ENCODE assay signal across 8 mouse cellular contexts in the genomic region with DNA sequence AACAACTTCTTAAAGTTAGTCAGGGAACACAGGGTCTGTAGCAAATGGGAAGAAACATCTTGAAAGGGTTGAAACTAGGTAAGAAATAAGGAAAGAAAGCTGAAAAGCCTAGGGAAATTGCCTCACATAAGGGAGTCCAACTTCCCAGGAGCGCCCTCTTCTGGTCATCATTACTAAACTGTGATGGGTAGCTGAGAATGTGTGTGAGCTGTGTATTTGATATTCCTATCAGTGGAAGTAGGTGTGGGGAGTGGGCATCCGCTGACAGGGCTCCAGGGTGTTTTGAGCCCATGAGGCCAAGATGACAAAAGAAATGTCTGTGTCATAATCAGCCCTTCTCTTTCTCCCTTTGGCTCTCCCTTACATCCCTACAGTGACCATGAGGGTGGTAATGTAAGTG. TPM values are rescaled to one million over a fixed set of nuclear protein-coding genes. Genes with fewer than 3 reads are reported as not detected.
DNase-seq lines count a peak whose midpoint lies in the region; ATAC-seq and TF ChIP-seq lines count a peak whose summit lies in the region.

No protein-coding gene starts in this region.

- no peaks in the 10 kb centered on the region for H3K27me3 ChIP-seq in forebrain, postnatal 0 days (ENCODE audit: insufficient read depth, low read length)
- H3K27me3 ChIP-seq in lung, embryonic 16.5 days (ENCODE audit: control insufficient read depth, insufficient read depth, low read depth, low read length) = no peaks in the 10 kb centered on the region

- H3K9ac ChIP-seq in forebrain, postnatal 0 days = no peak overlapping the region
- no peak overlapping the region for H3K9ac ChIP-seq in lung, embryonic 16.5 days (ENCODE audit: low read length)

- no peak overlapping the region for H3K4me2 ChIP-seq in forebrain, postnatal 0 days (ENCODE audit: low read depth)
- H3K4me2 ChIP-seq in lung, embryonic 16.5 days (ENCODE audit: low read depth, low read length) = no peak overlapping the region

- H3K36me3 ChIP-seq in forebrain, postnatal 0 days (ENCODE audit: insufficient read depth) = peaks cover 70% of the 10 kb centered on the region
- peaks cover 57% of the 10 kb centered on the region for H3K36me3 ChIP-seq in lung, embryonic 16.5 days (ENCODE audit: control insufficient read depth, insufficient read depth, low read length)

- no peak overlapping the region for H3K27ac ChIP-seq in forebrain, postnatal 0 days (ENCODE audit: low read depth, low read length)
- H3K27ac ChIP-seq in lung, embryonic 16.5 days (ENCODE audit: low read length) = no peak overlapping the region

- peak; percentile 68 for TF ChIP-seq CTCF in forebrain, postnatal 0 days (IDR thresholded peaks at IDR 0.05; ENCODE audit: low read depth)

- DNase-seq in cerebellum, adult 11-12 months = peak; percentile 22
- DNase-seq in cerebellum, adult 11 months = no peak
- peak; percentile 49 to 76 for DNase-seq in left cerebral cortex, adult 18-20 months (ENCODE audit: low spot score in 2 of 2)
- no peak for DNase-seq in left cerebral cortex, adult 8-10 months (ENCODE audit: low spot score in 2 of 2)
- peak; percentile 76 for DNase-seq in adrenal gland, postnatal 10 days
- DNase-seq in forebrain, postnatal 0 days = peak; percentile 70
- DNase-seq in thymus, postnatal 0 days (ENCODE audit: low spot score) = peak; percentile 67

- H3K4me3 ChIP-seq in forebrain, postnatal 0 days (ENCODE audit: low read depth, low read length) = no peak overlapping the region
- no peak overlapping the region for H3K4me3 ChIP-seq in lung, embryonic 16.5 days (ENCODE audit: low read length)

- WGBS in forebrain, postnatal 0 days = 49% methylated on average over 2 of the region's 2 CpGs
- 36% methylated on average over 2 of the region's 2 CpGs for WGBS in lung, embryonic 16.5 days

- H3K9me3 ChIP-seq in forebrain, postnatal 0 days (ENCODE audit: low read length) = no peaks in the 10 kb centered on the region
- H3K9me3 ChIP-seq in lung, embryonic 16.5 days (ENCODE audit: control insufficient read depth, low read length) = no peaks in the 10 kb centered on the region

- 0 out of 2 replicates have a peak, but pooled peaks have one; percentile 45 for ATAC-seq in forebrain, postnatal 0 days
- ATAC-seq in lung, embryonic 16.5 days (ENCODE audit: low read depth) = 0 out of 2 replicates have a peak, but pooled peaks have one; percentile 56

- no peaks in the 10 kb centered on the region for H3K4me1 ChIP-seq in forebrain, postnatal 0 days (ENCODE audit: insufficient read depth)
- no peaks in the 10 kb centered on the region for H3K4me1 ChIP-seq in lung, embryonic 16.5 days (replicated peaks; ENCODE audit: control insufficient read depth, insufficient read depth, low read length)

RNA-seq across cellular contexts. Expression of gene Coq10a, which starts 10.0 kb away (rescaled TPM):
- total RNA-seq in left cerebral cortex, adult 18-20 months (2021) = 10 to 100 TPM; 58.5 to 60.4 TPM
- total RNA-seq in left cerebral cortex, adult 8-10 months (2022) = 10 to 100 TPM; 59.3 to 62.4 (median 61.5) TPM
- total RNA-seq in adrenal gland, postnatal 10 days (2021) = 100 to 1,000 TPM in 1 of 2 experiments, 10 to 100 TPM in 1; 99.9 to 128 TPM
- 34.0 and 41.6 TPM in 2 replicates for total RNA-seq in forebrain, postnatal 0 days (2014; rRNA removed)
- 48.2 and 50.0 TPM in 2 replicates for polyA plus RNA-seq in forebrain, postnatal 0 days (2015; fragmentation: Nextera tagmentation; extraction: Ambion mirVana)
- polyA plus RNA-seq in lung, embryonic 16.5 days (2015; fragmentation: Nextera tagmentation; extraction: Ambion mirVana) = 3.7 and 4.6 TPM in 2 replicates
- polyA plus RNA-seq in thymus, postnatal 0 days (2015; fragmentation: Nextera tagmentation; extraction: Ambion mirVana) = 17.1 and 21.8 TPM in 2 replicates

RNA-seq across cellular contexts. Expression of gene Ankrd52, which starts 18.1 kb away (rescaled TPM):
- total RNA-seq in left cerebral cortex, adult 18-20 months (2021) = 10 to 100 TPM; 51.0 to 52.2 TPM
- total RNA-seq in left cerebral cortex, adult 8-10 months (2022) = 10 to 100 TPM; 41.2 to 49.0 (median 44.8) TPM
- 10 to 100 TPM; 53.3 to 57.8 TPM for total RNA-seq in adrenal gland, postnatal 10 days (2021)
- 22.3 and 32.6 TPM in 2 replicates for total RNA-seq in forebrain, postnatal 0 days (2014; rRNA removed)
- polyA plus RNA-seq in forebrain, postnatal 0 days (2015; fragmentation: Nextera tagmentation; extraction: Ambion mirVana) = 4.7 and 7.7 TPM in 2 replicates
- 8.4 and 9.6 TPM in 2 replicates for polyA plus RNA-seq in lung, embryonic 16.5 days (2015; fragmentation: Nextera tagmentation; extraction: Ambion mirVana)
- 7.4 and 9.9 TPM in 2 replicates for polyA plus RNA-seq in thymus, postnatal 0 days (2015; fragmentation: Nextera tagmentation; extraction: Ambion mirVana)

RNA-seq across cellular contexts. Expression of gene Cs, which starts 21.3 kb away (rescaled TPM):
- 100 to 1,000 TPM; 222 to 232 TPM for total RNA-seq in left cerebral cortex, adult 18-20 months (2021)
- total RNA-seq in left cerebral cortex, adult 8-10 months (2022) = 100 to 1,000 TPM; 221 to 239 (median 230) TPM
- total RNA-seq in adrenal gland, postnatal 10 days (2021) = 1,000 to 10,000 TPM; 1,048 to 1,207 TPM
- 205 and 250 TPM in 2 replicates for total RNA-seq in forebrain, postnatal 0 days (2014; rRNA removed)
- 203 and 255 TPM in 2 replicates for polyA plus RNA-seq in forebrain, postnatal 0 days (2015; fragmentation: Nextera tagmentation; extraction: Ambion mirVana)
- polyA plus RNA-seq in lung, embryonic 16.5 days (2015; fragmentation: Nextera tagmentation; extraction: Ambion mirVana) = 171 TPM in 2 replicates
- 154 and 157 TPM in 2 replicates for polyA plus RNA-seq in thymus, postnatal 0 days (2015; fragmentation: Nextera tagmentation; extraction: Ambion mirVana)

RNA-seq across cellular contexts. Expression of gene Cnpy2, which starts 36.5 kb away (rescaled TPM):
- 10 to 100 TPM; 65.8 to 68.7 TPM for total RNA-seq in left cerebral cortex, adult 18-20 months (2021)
- 10 to 100 TPM; 66.6 to 76.7 (median 67.6) TPM for total RNA-seq in left cerebral cortex, adult 8-10 months (2022)
- 100 to 1,000 TPM; 149 to 165 TPM for total RNA-seq in adrenal gland, postnatal 10 days (2021)
- 50.1 and 57.5 TPM in 2 replicates for total RNA-seq in forebrain, postnatal 0 days (2014; rRNA removed)
- 179 and 205 TPM in 2 replicates for polyA plus RNA-seq in forebrain, postnatal 0 days (2015; fragmentation: Nextera tagmentation; extraction: Ambion mirVana)
- polyA plus RNA-seq in lung, embryonic 16.5 days (2015; fragmentation: Nextera tagmentation; extraction: Ambion mirVana) = 326 and 347 TPM in 2 replicates
- 223 and 247 TPM in 2 replicates for polyA plus RNA-seq in thymus, postnatal 0 days (2015; fragmentation: Nextera tagmentation; extraction: Ambion mirVana)

RNA-seq across cellular contexts. Expression of gene Slc39a5, which starts 42.2 kb away (rescaled TPM):
- not detected for total RNA-seq in left cerebral cortex, adult 18-20 months (2021)
- under 1 TPM in 3 of 4 experiments, not detected in 1; 0.27 to 0.61 (median 0.59) TPM for total RNA-seq in left cerebral cortex, adult 8-10 months (2022)
- total RNA-seq in adrenal gland, postnatal 10 days (2021) = 1 to 10 TPM; 2.3 to 5.9 TPM
- total RNA-seq in forebrain, postnatal 0 days (2014; rRNA removed) = 0.24 and 0.69 TPM in 2 replicates
- polyA plus RNA-seq in forebrain, postnatal 0 days (2015; fragmentation: Nextera tagmentation; extraction: Ambion mirVana) = 0.10 and 0.42 TPM in 2 replicates
- polyA plus RNA-seq in lung, embryonic 16.5 days (2015; fragmentation: Nextera tagmentation; extraction: Ambion mirVana) = 0.13 and 1.0 TPM in 2 replicates
- polyA plus RNA-seq in thymus, postnatal 0 days (2015; fragmentation: Nextera tagmentation; extraction: Ambion mirVana) = 0.38 and 0.44 TPM in 2 replicates

Comparison
In these comparisons a context has a peak if more than half of its experiments do, and no peak if none do; other contexts are left out.
1. DNase-seq: peak in cerebellum, adult 11-12 months (single experiment), left cerebral cortex, adult 18-20 months (2 of 2), adrenal gland, postnatal 10 days (single experiment), forebrain, postnatal 0 days (single experiment) and thymus, postnatal 0 days (single experiment); none in cerebellum, adult 11 months (single experiment) and left cerebral cortex, adult 8-10 months (0 of 2).